Mouse (Mus musculus) kidney, postnatal 0 days (tissue): ENCODE results near the gene Gm21477. TPM values are rescaled to one million over a fixed set of nuclear protein-coding genes. Genes with fewer than 3 reads are reported as not detected.
"Not testable (repeated sequence)": the region's sequence is repeated elsewhere in the genome, so short reads cannot be mapped to it uniquely, and the experiment has no call there.

Source experiments
- ATAC-seq: fragments of 200-750 bp; cut with Nextera tagmentation; replicated peaks from 2 replicates; pipeline ENCODE4 v1.8.0; 2017; ENCODE audit warnings: low read depth, moderate number of reproducible peaks, moderate TSS enrichment, moderate library complexity; ENCODE audit not compliant: low FRiP score
- DNase-seq: peaks from one replicate; pipeline ENCODE4 v3.0.0-alpha.2; 2016; ENCODE audit warnings: low spot score
- H3K27ac ChIP-seq: fragments of 300-500 bp; sonication (generic); 2 replicates; pipeline ENCODE4 v1.5.1; 2014; ENCODE audit warnings: mild to moderate bottlenecking
- H3K27me3 ChIP-seq: fragments of 300-500 bp; sonication (generic); 2 replicates; pipeline ENCODE4 v1.6.1; 2014; ENCODE audit warnings: low read length, mixed read lengths; ENCODE audit not compliant: insufficient read depth
- H3K36me3 ChIP-seq: fragments of 300-500 bp; sonication (generic); 2 replicates; pipeline ENCODE4 v1.6.1; 2014; ENCODE audit warnings: low read length, mixed read lengths; ENCODE audit not compliant: insufficient read depth
- H3K4me1 ChIP-seq: fragments of 300-500 bp; sonication (generic); replicated peaks from 2 replicates; pipeline ENCODE4 v1.6.1; 2014; ENCODE audit warnings: antibody characterized with exemption, low read length, mixed read lengths; ENCODE audit not compliant: insufficient read depth
- H3K4me2 ChIP-seq: fragments of 300-500 bp; sonication (generic); 2 replicates; pipeline ENCODE4 v1.6.1; 2014; ENCODE audit warnings: mild to moderate bottlenecking, low read length, moderate library complexity, mixed read lengths
- H3K4me3 ChIP-seq: fragments of 300-500 bp; sonication (generic); replicated peaks from 2 replicates; pipeline ENCODE4 v1.5.1; 2014; ENCODE audit warnings: low read depth, low read length
- H3K9ac ChIP-seq: fragments of 300-500 bp; sonication (generic); 2 replicates; pipeline ENCODE4 v1.6.1; 2014; ENCODE audit warnings: low read depth, low read length
- H3K9me3 ChIP-seq: fragments of 300-500 bp; sonication (generic); replicated peaks from 2 replicates; pipeline ENCODE4 v1.6.1; 2016; ENCODE audit warnings: low read length, inconsistent platforms, mixed read lengths
- WGBS: fragments of 180-500 bp; shearing (Covaris S2); extraction: QIAGEN DNeasy Blood & Tissue Kit; methylation state at CpG from one replicate; pipeline ENCODE4 v1.1.7; 2014; 5-methylcytosine and 5-hydroxymethylcytosine counted together
- polyA plus RNA-seq: library from polyadenylated mRNA; unstranded; fragments of >200 nt; fragmentation: Nextera tagmentation; extraction: Ambion mirVana; gene quantifications from 2 replicates; pipeline ENCODE4 v1.2.1, GENCODE M21; 2015

The Gm21477 gene
- not detected in 2 replicates for polyA plus RNA-seq

DNA sequence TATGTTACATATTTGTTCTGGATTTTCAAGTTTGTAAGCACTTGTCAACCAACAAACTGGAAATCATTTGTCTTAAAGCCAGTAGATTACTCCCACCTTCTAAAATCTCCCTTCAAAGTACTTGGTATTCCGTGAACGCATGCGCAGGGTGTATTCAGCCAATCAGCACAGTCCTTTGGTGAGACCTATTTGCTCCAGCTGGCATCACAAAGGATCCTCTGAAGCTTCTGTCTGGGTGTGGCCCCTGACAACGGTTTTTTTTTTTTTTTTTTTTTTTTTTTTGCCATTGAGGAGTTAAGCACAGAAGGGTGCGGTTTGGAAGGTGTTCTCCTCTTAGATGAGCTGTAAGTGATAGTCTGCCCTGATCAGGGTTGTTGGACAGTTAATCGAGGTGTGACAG is at the start of gene Gm21477:
TSS of gene Gm21477 (plus strand) at position 301 of the 400 bp plus-strand sequence.
- not testable (repeated sequence) for H3K9me3 ChIP-seq, H3K27me3 ChIP-seq, H3K4me2 ChIP-seq, H3K27ac ChIP-seq, H3K4me3 ChIP-seq, H3K9ac ChIP-seq, H3K36me3 ChIP-seq, DNase-seq, H3K4me1 ChIP-seq, ATAC-seq
- WGBS = no CpG with 5 or more reads among the region's 6 CpGs
